Mouse (Mus musculus): Measurements from ENCODE around the gene Ddb1.

The Ddb1 gene

GRCm38 (mm10) chr19:10591659-10592377 lies 13.3 kb upstream of the Ddb1 start:
- DNase-seq, result no peak

- DNase-seq, result no peak
These were observed 6.9 kb upstream of the Ddb1 start for GRCm38 (mm10) chr19:10598188-10598587.

DNA sequence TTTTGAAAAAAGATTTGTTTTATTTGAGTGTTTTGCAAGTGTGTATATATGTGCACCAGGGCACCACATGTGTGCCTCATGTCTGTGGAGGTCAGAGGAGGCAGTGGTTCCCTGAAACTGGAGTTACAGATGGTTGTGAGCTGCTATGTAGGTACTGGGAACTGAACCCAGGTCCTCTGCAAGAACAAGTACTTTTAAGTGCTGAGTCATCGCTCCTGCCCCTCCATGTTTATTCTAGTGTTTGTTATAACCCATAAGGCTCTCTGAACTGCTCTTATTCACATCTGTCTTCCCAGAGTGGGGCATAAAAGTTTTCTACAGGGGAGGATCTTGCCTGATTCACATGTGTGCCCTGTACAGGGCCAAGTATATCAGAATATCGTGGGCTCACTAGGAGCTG lies 5.5 kb upstream of the Ddb1 start:
- no peak for DNase-seq

- DNase-seq, result no peak
These were observed 2.8 kb upstream of the Ddb1 start for GRCm38 (mm10) chr19:10602247-10602769.

DNA sequence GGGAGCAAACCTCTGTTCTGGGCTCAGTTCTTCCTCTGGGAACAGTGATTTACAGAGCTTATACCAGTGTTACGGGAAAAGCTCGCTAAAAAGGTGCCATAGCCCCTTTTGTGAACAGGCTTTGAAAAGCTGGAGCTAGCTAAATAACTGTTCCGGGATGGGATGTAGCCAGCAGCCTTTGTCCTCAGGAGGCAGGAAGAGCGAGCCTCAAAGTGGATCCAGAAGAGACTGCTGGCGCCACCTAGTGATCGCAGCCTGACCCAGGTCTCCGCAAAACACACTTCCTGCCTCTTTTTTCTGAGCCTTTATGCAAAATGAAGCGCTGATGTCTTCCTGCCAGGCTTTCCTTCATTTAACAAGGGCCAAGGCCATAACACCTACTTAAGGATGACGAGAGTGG lies 2.3 kb upstream of the Ddb1 start:
- DNase-seq, result peak; percentile 86

GRCm38 (mm10) chr19:10603660-10604523 lies 1.2 kb upstream of the Ddb1 start:
- DNase-seq, result no peak

DNA sequence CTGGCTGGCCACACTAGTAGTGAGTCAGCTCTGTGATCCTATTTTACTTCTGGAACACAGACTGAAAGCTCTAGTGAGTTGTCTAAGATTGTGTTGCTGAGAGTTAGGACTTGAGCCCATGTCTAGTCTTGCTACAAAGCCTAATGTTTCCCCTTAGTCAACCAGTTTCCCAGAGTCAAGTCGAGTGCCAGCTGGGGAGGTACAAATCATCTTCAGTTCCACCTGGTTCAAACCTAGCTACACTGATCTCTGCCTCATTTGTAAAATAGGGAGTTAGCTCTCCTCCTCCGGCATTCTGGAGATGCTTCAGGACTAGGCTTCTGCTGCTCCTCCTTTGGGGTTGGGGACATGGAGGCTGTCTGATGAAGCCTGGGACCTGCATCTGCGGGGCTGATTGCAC lies 593 bp upstream of the Ddb1 start:
- DNase-seq, result no peak

- DNase-seq, result no peak
These were observed 935 bp downstream of the Ddb1 start for GRCm38 (mm10) chr19:10605901-10606622.

GRCm38 (mm10) chr19:10608573-10609240 lies 3.6 kb downstream of the Ddb1 start:
- no peak for DNase-seq

- DNase-seq, result peak; percentile 17
These were observed 29.2 kb downstream of the Ddb1 start, which contains the start of gene Vwce for GRCm38 (mm10) chr19:10634106-10634871. Gene Vwce, plus strand, starts transcription at chr19:10634213.

- DNase-seq, result peak; percentile 71
These were observed 29.8 kb downstream of the Ddb1 start for GRCm38 (mm10) chr19:10634872-10635318.

- DNase-seq, result no peak
These were observed 32.7 kb downstream of the Ddb1 start for GRCm38 (mm10) chr19:10637840-10638239.

DNA sequence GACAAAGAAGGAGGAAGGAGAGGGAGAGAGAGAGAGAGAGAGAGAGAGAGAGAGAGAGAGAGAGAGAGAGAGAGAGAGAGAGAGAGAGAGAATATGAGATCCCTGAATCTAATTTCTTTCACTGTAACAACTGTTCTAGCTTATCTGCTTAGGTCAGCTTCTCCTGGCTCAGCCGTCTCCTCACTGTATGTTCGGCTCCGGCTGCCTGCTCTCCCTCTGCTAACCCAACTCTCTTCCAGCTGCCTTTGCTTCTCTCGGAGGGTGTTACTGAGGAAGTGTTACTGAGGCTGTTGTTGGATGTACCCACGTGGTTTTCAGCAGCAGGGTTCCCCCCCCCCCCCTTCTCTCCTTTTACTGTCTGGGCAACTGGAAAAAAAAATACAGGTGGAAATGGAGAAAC lies 35.0 kb downstream of the Ddb1 start:
- DNase-seq, result no peak

DNA sequence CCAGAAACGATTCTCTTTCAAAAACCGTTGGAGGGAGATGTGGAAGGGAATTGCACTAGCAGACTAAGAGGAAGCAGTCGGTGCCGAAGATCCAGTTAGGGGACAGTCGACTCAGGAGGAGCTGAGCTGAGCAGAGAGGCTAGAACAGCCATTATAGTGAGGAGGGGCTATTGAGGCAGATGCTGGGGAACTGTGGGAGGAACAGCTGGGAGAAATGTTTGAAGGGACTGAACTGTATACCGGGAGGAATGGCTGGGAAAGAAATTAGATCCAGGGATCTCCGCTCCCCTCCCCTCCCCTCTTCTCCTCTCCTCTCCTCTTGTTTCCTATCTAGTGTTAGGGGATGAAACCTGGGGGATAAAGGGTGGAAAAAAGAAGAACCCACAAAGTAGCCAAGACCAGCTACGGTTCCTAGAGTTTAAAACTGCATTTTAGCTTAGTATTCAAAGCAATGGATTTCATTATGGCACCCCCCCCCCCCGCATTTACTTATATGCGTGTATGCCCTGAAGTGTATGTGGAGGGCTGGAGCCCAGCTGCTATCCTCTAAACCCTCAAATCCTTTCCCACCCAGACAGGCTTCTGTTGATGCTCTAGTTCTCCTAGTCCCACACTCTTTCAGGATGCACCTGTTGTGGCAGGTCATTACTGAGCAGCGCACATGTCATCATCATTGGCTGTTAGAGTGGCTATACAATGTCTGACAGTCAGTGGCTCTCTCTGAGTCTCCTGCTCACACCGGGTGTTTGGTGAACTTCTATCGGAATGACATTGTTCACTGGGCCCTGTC lies 35.7 kb downstream of the Ddb1 start:
- no peak for DNase-seq

GRCm38 (mm10) chr19:10645616-10646015 lies 40.5 kb downstream of the Ddb1 start:
- no peak for DNase-seq

- DNase-seq, result no peak
These were observed 43.0 kb downstream of the Ddb1 start for GRCm38 (mm10) chr19:10648156-10648555.

DNA sequence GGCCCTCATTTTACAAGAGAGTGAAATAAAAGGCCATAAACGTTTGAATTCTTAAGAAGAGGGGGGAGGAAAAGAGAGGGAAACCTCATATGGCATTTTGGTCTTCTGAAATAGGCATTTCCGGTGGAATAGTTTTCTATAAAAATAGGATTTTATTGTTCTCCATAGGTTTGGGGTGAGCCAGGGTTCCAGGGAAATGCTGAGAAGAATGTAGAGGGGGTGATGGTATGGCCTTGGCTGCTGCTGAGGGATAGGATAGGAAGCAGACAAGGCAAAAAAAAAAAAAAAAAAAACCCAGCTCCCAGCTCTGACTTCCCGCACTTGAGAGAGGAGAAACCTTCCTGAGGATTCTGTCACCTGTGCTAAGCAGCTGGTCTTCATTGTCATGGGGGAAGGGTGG lies 50.9 kb downstream of the Ddb1 start:
- DNase-seq, result no peak

GRCm38 (mm10) chr19:10657742-10658141 lies 52.6 kb downstream of the Ddb1 start:
- DNase-seq, result no peak

DNA sequence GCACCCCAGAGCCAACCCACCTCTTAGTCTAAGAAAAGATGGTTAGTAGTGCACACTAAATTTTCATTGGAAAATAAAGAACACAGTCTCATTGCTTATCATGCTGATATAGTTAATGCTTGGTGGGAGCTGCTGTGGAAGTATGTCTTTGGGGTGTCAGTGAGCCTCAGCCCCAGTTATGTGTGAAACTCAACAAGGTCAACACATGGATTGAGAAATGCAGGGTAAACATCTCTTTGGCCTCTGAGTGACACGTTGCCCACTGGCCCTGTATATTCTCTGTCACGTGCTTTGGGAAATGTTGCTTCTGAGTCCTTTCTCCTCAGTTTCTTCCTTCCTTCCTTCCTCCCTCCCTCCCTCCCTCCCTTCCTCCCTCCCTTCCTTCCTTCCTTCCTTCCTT lies 53.3 kb downstream of the Ddb1 start:
- no peak for DNase-seq

DNA sequence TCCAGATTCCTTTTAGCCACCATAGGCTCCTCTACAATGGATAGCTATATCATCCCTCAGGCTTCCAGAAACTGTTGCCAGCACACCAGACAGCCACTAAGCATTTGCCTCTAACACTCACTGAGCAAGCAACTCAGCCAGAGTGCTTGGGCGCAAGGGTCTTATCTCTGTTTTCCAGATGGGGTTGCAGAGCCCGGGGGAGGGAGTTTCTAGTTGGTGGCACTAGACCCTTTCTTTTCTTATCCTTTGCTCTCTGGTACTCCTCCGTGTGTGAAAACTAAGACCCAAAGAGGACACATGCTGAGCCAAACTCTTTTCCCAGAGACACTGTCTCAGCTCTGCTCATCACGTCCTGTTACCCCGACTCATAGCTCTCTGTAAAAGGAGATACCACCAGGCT lies 56.2 kb downstream of the Ddb1 start:
- DNase-seq, result no peak

- DNase-seq, result no peak
These were observed 56.8 kb downstream of the Ddb1 start for GRCm38 (mm10) chr19:10661919-10662318.

Measured in layer of hippocampus, adult 9-11 months (tissue).